Mouse (Mus musculus): ENCODE measurements around the gene Ly6g6d. TPM values are rescaled to one million over a fixed set of nuclear protein-coding genes. Genes with fewer than 3 reads are reported as not detected.

The Ly6g6d gene
- polyA plus RNA-seq, 1 experiment: not detected

GRCm38 (mm10) chr17:35027277-35028068 lies 50.4 kb downstream of the Ly6g6d start, which contains the start of gene Sapcd1:
Gene Sapcd1 (minus strand): TSS chr17:35028016.
- TF ChIP-seq CTCF (IDR thresholded peaks at IDR 0.05; ENCODE audit: borderline replicate concordance, insufficient read depth, low read length): no peak
- TF ChIP-seq POLR2A (IDR thresholded peaks at IDR 0.05; ENCODE audit: low read depth, low read length): no peak
- Histone ChIP-seq H3K27ac (ENCODE audit: insufficient read depth, low read length) (no peak within 1 kb of the TSS), H3K4me3 (ENCODE audit: insufficient read depth, low read length) (no peak within 1 kb of the TSS), H3K4me1 (ENCODE audit: control insufficient read depth, insufficient read depth, low read length) (no peaks in the 10 kb centered on the region)

DNA sequence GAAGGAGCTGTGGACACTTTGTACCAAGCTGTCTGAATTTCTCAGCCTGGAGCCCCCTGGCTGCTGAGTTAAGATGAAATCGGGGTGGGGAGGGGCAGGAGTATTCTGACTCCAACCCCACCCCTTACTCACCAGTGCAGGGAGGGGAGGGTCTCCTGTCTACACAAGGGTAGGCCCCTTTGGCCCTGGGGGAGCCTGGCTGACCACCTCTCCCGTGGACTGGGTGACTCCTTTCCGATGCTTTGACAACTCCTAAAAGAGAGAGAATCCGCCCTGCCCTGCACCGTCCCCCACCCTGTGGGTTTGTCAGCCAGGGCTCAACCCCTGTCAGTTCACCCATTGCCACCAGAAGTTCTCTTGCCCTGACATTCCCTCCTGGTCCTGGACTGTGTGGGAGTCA lies 51.7 kb downstream of the Ly6g6d start:
- Histone ChIP-seq H3K4me1 (ENCODE audit: control insufficient read depth, insufficient read depth, low read length) (no peaks in the 10 kb centered on the region), H3K27ac (ENCODE audit: insufficient read depth, low read length) (no peak overlapping the region), H3K4me3 (ENCODE audit: insufficient read depth, low read length) (no peak overlapping the region)
- TF ChIP-seq CTCF (IDR thresholded peaks at IDR 0.05; ENCODE audit: borderline replicate concordance, insufficient read depth, low read length) (no peak), POLR2A (IDR thresholded peaks at IDR 0.05; ENCODE audit: low read depth, low read length) (no peak)

DNA sequence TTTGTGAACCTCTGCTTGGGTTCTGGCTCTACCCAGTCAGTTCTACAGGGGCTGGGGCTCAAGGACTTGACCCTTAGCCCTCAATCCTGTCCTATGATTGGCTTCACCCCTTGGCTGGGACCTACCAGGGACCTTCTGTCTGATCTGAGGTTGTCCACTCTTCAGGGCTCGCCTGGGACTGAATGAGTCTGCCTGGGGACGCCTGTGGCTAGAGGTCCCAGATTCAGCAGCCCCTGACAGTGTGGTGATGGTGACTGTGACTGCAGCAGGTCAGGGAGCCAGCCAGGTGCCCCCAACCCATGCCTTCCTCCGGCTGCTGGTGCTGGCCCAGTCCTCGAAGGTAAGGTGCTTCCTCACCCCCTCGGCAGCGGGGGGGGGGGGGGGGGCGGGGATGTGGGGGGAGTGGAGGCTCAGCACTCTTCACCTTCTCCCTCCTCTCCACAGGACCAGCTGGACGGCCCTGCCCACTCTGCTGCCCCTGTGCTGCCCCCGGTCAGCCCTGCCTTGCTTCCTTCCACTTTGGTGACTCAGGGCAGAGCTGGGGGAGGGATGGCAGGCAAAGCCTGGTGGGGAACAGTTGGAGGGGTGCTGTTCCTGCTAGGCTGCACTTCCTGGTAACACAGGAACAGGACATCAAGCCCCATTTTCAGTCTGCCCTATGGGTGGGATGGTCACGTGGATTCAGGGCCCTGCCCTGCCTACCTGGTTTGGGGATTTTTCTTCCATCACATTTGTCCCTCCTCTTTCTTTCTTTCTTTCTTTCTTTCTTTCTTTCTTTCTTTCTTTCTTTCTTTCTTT lies 53.0 kb downstream of the Ly6g6d start:
- Histone ChIP-seq H3K4me3 (ENCODE audit: insufficient read depth, low read length) (no peak overlapping the region), H3K27ac (ENCODE audit: insufficient read depth, low read length) (no peak overlapping the region), H3K4me1 (ENCODE audit: control insufficient read depth, insufficient read depth, low read length) (no peaks in the 10 kb centered on the region)
- TF ChIP-seq POLR2A (IDR thresholded peaks at IDR 0.05; ENCODE audit: low read depth, low read length) (no peak), CTCF (IDR thresholded peaks at IDR 0.05; ENCODE audit: borderline replicate concordance, insufficient read depth, low read length) (no peak)

GRCm38 (mm10) chr17:35024261-35024660 lies 53.6 kb downstream of the Ly6g6d start:
- H3K4me3 ChIP-seq (ENCODE audit: insufficient read depth, low read length): no peak overlapping the region
- no peaks in the 10 kb centered on the region for H3K4me1 ChIP-seq (ENCODE audit: control insufficient read depth, insufficient read depth, low read length)
- TF ChIP-seq CTCF (IDR thresholded peaks at IDR 0.05; ENCODE audit: borderline replicate concordance, insufficient read depth, low read length): no peak
- no peak for TF ChIP-seq POLR2A (IDR thresholded peaks at IDR 0.05; ENCODE audit: low read depth, low read length)
- H3K27ac ChIP-seq (ENCODE audit: insufficient read depth, low read length): no peak overlapping the region

DNA sequence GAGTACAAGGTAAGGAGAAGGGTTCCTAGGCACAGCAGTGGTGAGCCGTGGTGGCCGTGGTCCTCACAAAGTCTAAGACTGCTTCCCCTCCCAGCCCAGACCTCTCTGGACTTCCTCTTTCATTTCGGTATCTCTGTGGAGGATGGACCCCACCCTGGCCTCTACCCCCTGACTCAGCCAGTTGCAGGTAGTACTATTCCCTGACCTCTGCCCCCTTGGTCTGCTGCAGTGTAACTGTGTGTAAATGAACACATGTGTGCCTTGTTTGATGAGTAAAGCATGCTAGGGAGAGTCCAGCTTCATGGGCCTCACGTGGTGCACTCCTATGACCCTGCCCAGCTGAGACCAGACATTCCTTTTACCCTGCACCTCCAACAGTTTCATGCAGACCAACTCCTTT lies 54.1 kb downstream of the Ly6g6d start:
- no peaks in the 10 kb centered on the region for H3K4me1 ChIP-seq (ENCODE audit: control insufficient read depth, insufficient read depth, low read length)
- no peak overlapping the region for H3K4me3 ChIP-seq (ENCODE audit: insufficient read depth, low read length)

GRCm38 (mm10) chr17:35023221-35023620 lies 54.6 kb downstream of the Ly6g6d start:
- H3K4me3 ChIP-seq (ENCODE audit: insufficient read depth, low read length): no peak overlapping the region
- no peak for TF ChIP-seq CTCF (IDR thresholded peaks at IDR 0.05; ENCODE audit: borderline replicate concordance, insufficient read depth, low read length)
- no peak for TF ChIP-seq POLR2A (IDR thresholded peaks at IDR 0.05; ENCODE audit: low read depth, low read length)
- H3K4me1 ChIP-seq (ENCODE audit: control insufficient read depth, insufficient read depth, low read length): no peaks in the 10 kb centered on the region
- no peak overlapping the region for H3K27ac ChIP-seq (ENCODE audit: insufficient read depth, low read length)

More for the DNA sequence above, 54.1 kb downstream of the Ly6g6d start:
- H3K27ac ChIP-seq (ENCODE audit: insufficient read depth, low read length): no peak overlapping the region
- no peak for TF ChIP-seq CTCF (IDR thresholded peaks at IDR 0.05; ENCODE audit: borderline replicate concordance, insufficient read depth, low read length)
- no peak for TF ChIP-seq POLR2A (IDR thresholded peaks at IDR 0.05; ENCODE audit: low read depth, low read length)

- Histone ChIP-seq H3K4me1 (ENCODE audit: control insufficient read depth, insufficient read depth, low read length) (no peaks in the 10 kb centered on the region), H3K27ac (ENCODE audit: insufficient read depth, low read length) (no peak overlapping the region)
These were observed 55.3 kb downstream of the Ly6g6d start for GRCm38 (mm10) chr17:35022541-35023060.

GRCm38 (mm10) chr17:35021842-35022477 lies 55.9 kb downstream of the Ly6g6d start:
- H3K27ac ChIP-seq (ENCODE audit: insufficient read depth, low read length): no peak overlapping the region

More at GRCm38 (mm10) chr17:35022541-35023060, 55.3 kb downstream of the Ly6g6d start:
- no peak overlapping the region for H3K4me3 ChIP-seq (ENCODE audit: insufficient read depth, low read length)
- TF ChIP-seq CTCF (IDR thresholded peaks at IDR 0.05; ENCODE audit: borderline replicate concordance, insufficient read depth, low read length) (no peak), POLR2A (IDR thresholded peaks at IDR 0.05; ENCODE audit: low read depth, low read length) (no peak)

More at GRCm38 (mm10) chr17:35021842-35022477, 55.9 kb downstream of the Ly6g6d start:
- TF ChIP-seq CTCF (IDR thresholded peaks at IDR 0.05; ENCODE audit: borderline replicate concordance, insufficient read depth, low read length): no peak
- no peak for TF ChIP-seq POLR2A (IDR thresholded peaks at IDR 0.05; ENCODE audit: low read depth, low read length)
- Histone ChIP-seq H3K4me3 (ENCODE audit: insufficient read depth, low read length) (no peak overlapping the region), H3K4me1 (ENCODE audit: control insufficient read depth, insufficient read depth, low read length) (no peaks in the 10 kb centered on the region)

Other genes starting within 250 kb of the Ly6g6d start
- gene Stk19, start 241.1 kb downstream of the Ly6g6d start, polyA plus RNA-seq (2011; ENCODE audit: insufficient read length, low read depth, missing spikeins): 17.9 and 19.2 TPM in 2 replicates
- 21.9 and 25.0 TPM in 2 replicates for gene Dxo, start 241.0 kb downstream of the Ly6g6d start, polyA plus RNA-seq (2011; ENCODE audit: insufficient read length, low read depth, missing spikeins)
- 25.6 and 27.7 TPM in 2 replicates for gene Skiv2l, start 227.9 kb downstream of the Ly6g6d start, polyA plus RNA-seq (2011; ENCODE audit: insufficient read length, low read depth, missing spikeins)
- gene Nelfe, start 227.7 kb downstream of the Ly6g6d start, polyA plus RNA-seq (2011; ENCODE audit: insufficient read length, low read depth, missing spikeins): 31.5 and 34.7 TPM in 2 replicates
- 0.26 TPM in 1 of 2 replicates, not detected in the other for gene Cfb, start 215.5 kb downstream of the Ly6g6d start, polyA plus RNA-seq (2011; ENCODE audit: insufficient read length, low read depth, missing spikeins)
- 12.3 and 16.2 TPM in 2 replicates for gene Zbtb12, start 198.6 kb downstream of the Ly6g6d start, polyA plus RNA-seq (2011; ENCODE audit: insufficient read length, low read depth, missing spikeins)
- 0.58 TPM in 1 of 2 replicates, not detected in the other for gene Gm20547, start 196.0 kb downstream of the Ly6g6d start, polyA plus RNA-seq (2011; ENCODE audit: insufficient read length, low read depth, missing spikeins)
- 3.0 and 6.6 TPM in 2 replicates for gene C2, start 179.8 kb downstream of the Ly6g6d start, polyA plus RNA-seq (2011; ENCODE audit: insufficient read length, low read depth, missing spikeins)
- 84.7 and 94.2 TPM in 2 replicates for gene Ehmt2, start 179.6 kb downstream of the Ly6g6d start, polyA plus RNA-seq (2011; ENCODE audit: insufficient read length, low read depth, missing spikeins)
- gene Slc44a4, start 163.6 kb downstream of the Ly6g6d start, polyA plus RNA-seq (2011; ENCODE audit: insufficient read length, low read depth, missing spikeins): not detected in 2 replicates
- 10.0 and 11.3 TPM in 2 replicates for gene Neu1, start 146.8 kb downstream of the Ly6g6d start, polyA plus RNA-seq (2011; ENCODE audit: insufficient read length, low read depth, missing spikeins)
- gene Hspa1b, start 118.8 kb downstream of the Ly6g6d start, polyA plus RNA-seq (2011; ENCODE audit: insufficient read length, low read depth, missing spikeins): 20.9 and 36.6 TPM in 2 replicates
- gene Gm20481, start 108.2 kb downstream of the Ly6g6d start, polyA plus RNA-seq (2011; ENCODE audit: insufficient read length, low read depth, missing spikeins): not detected in 2 replicates
- 6.0 and 6.5 TPM in 2 replicates for gene Hspa1a, start 105.9 kb downstream of the Ly6g6d start, polyA plus RNA-seq (2011; ENCODE audit: insufficient read length, low read depth, missing spikeins)
- gene Hspa1l, start 105.4 kb downstream of the Ly6g6d start, polyA plus RNA-seq (2011; ENCODE audit: insufficient read length, low read depth, missing spikeins): not detected in 2 replicates
- 74.8 and 93.3 TPM in 2 replicates for gene Lsm2, start 96.2 kb downstream of the Ly6g6d start, polyA plus RNA-seq (2011; ENCODE audit: insufficient read length, low read depth, missing spikeins)
- gene Vars, start 77.1 kb downstream of the Ly6g6d start, polyA plus RNA-seq (2011; ENCODE audit: insufficient read length, low read depth, missing spikeins): 81.3 and 85.7 TPM in 2 replicates
- gene Vwa7, start 61.5 kb downstream of the Ly6g6d start, polyA plus RNA-seq (2011; ENCODE audit: insufficient read length, low read depth, missing spikeins): 0.12 and 0.26 TPM in 2 replicates
- gene Sapcd1, start 50.0 kb downstream of the Ly6g6d start, polyA plus RNA-seq (2011; ENCODE audit: insufficient read length, low read depth, missing spikeins): not detected in 2 replicates
- gene Msh5, start 31.3 kb downstream of the Ly6g6d start, polyA plus RNA-seq (2011; ENCODE audit: insufficient read length, low read depth, missing spikeins): 1.2 and 2.8 TPM in 2 replicates
- gene Clic1, start 28.1 kb downstream of the Ly6g6d start, polyA plus RNA-seq (2011; ENCODE audit: insufficient read length, low read depth, missing spikeins): 266 and 360 TPM in 2 replicates
- 46.4 and 52.8 TPM in 2 replicates for gene Ddah2, start 19.0 kb downstream of the Ly6g6d start, polyA plus RNA-seq (2011; ENCODE audit: insufficient read length, low read depth, missing spikeins)
- not detected in 2 replicates for gene Ly6g6c, start 12.7 kb downstream of the Ly6g6d start, polyA plus RNA-seq (2011; ENCODE audit: insufficient read length, low read depth, missing spikeins)
- 0.22 TPM in 1 of 2 replicates, not detected in the other for gene Mpig6b, start 11.9 kb downstream of the Ly6g6d start, polyA plus RNA-seq (2011; ENCODE audit: insufficient read length, low read depth, missing spikeins)
- gene Ly6g6e, start 1.2 kb downstream of the Ly6g6d start, polyA plus RNA-seq (2011; ENCODE audit: insufficient read length, low read depth, missing spikeins): not detected in 2 replicates
- gene Ly6g6f, start 7.5 kb upstream of the Ly6g6d start, polyA plus RNA-seq (2011; ENCODE audit: insufficient read length, low read depth, missing spikeins): not detected in 2 replicates
- 31.8 and 33.9 TPM in 2 replicates for gene Abhd16a, start 11.2 kb upstream of the Ly6g6d start, polyA plus RNA-seq (2011; ENCODE audit: insufficient read length, low read depth, missing spikeins)
- not detected in 2 replicates for gene Ly6g5c, start 30.2 kb upstream of the Ly6g6d start, polyA plus RNA-seq (2011; ENCODE audit: insufficient read length, low read depth, missing spikeins)
- gene Ly6g5b, start 37.4 kb upstream of the Ly6g6d start, polyA plus RNA-seq (2011; ENCODE audit: insufficient read length, low read depth, missing spikeins): 0.74 TPM in 1 of 2 replicates, not detected in the other
- 8.9 and 10.2 TPM in 2 replicates for gene Gpank1, start 43.4 kb upstream of the Ly6g6d start, polyA plus RNA-seq (2011; ENCODE audit: insufficient read length, low read depth, missing spikeins)
- 164 and 169 TPM in 2 replicates for gene Csnk2b, start 44.0 kb upstream of the Ly6g6d start, polyA plus RNA-seq (2011; ENCODE audit: insufficient read length, low read depth, missing spikeins)
- gene D17H6S53E, start 48.3 kb upstream of the Ly6g6d start, polyA plus RNA-seq (2011; ENCODE audit: insufficient read length, low read depth, missing spikeins): 16.1 and 18.4 TPM in 2 replicates
- 0.48 TPM in 1 of 2 replicates, not detected in the other for gene Apom, start 54.0 kb upstream of the Ly6g6d start, polyA plus RNA-seq (2011; ENCODE audit: insufficient read length, low read depth, missing spikeins)
- gene Bag6, start 57.1 kb upstream of the Ly6g6d start, polyA plus RNA-seq (2011; ENCODE audit: insufficient read length, low read depth, missing spikeins): 193 and 196 TPM in 2 replicates
- 174 and 183 TPM in 2 replicates for gene Prrc2a, start 86.8 kb upstream of the Ly6g6d start, polyA plus RNA-seq (2011; ENCODE audit: insufficient read length, low read depth, missing spikeins)
- not detected in 2 replicates for gene Aif1, start 98.0 kb upstream of the Ly6g6d start, polyA plus RNA-seq (2011; ENCODE audit: insufficient read length, low read depth, missing spikeins)
- 2.5 and 3.5 TPM in 2 replicates for gene Lst1, start 110.4 kb upstream of the Ly6g6d start, polyA plus RNA-seq (2011; ENCODE audit: insufficient read length, low read depth, missing spikeins)
- gene Ltb, start 116.4 kb upstream of the Ly6g6d start, polyA plus RNA-seq (2011; ENCODE audit: insufficient read length, low read depth, missing spikeins): not detected in 2 replicates
- gene Tnf, start 123.9 kb upstream of the Ly6g6d start, polyA plus RNA-seq (2011; ENCODE audit: insufficient read length, low read depth, missing spikeins): 0.35 TPM in 1 of 2 replicates, not detected in the other
- not detected in 2 replicates for gene Lta, start 127.3 kb upstream of the Ly6g6d start, polyA plus RNA-seq (2011; ENCODE audit: insufficient read length, low read depth, missing spikeins)
- not detected in 2 replicates for gene Gm16181, start 142.8 kb upstream of the Ly6g6d start, polyA plus RNA-seq (2011; ENCODE audit: insufficient read length, low read depth, missing spikeins)
- gene Atp6v1g2, start 155.6 kb upstream of the Ly6g6d start, polyA plus RNA-seq (2011; ENCODE audit: insufficient read length, low read depth, missing spikeins): 2.0 and 3.7 TPM in 2 replicates
- gene Nfkbil1, start 157.7 kb upstream of the Ly6g6d start, polyA plus RNA-seq (2011; ENCODE audit: insufficient read length, low read depth, missing spikeins): 7.9 and 10.1 TPM in 2 replicates
- gene Ddx39b, start 163.7 kb upstream of the Ly6g6d start, polyA plus RNA-seq (2011; ENCODE audit: insufficient read length, low read depth, missing spikeins): 182 and 227 TPM in 2 replicates
- gene H2-D1, start 184.7 kb upstream of the Ly6g6d start, polyA plus RNA-seq (2011; ENCODE audit: insufficient read length, low read depth, missing spikeins): 98.1 and 108 TPM in 2 replicates
- not detected in 2 replicates for gene H2-Q1, start 242.3 kb upstream of the Ly6g6d start, polyA plus RNA-seq (2011; ENCODE audit: insufficient read length, low read depth, missing spikeins)